Mouse (Mus musculus) cerebellum, postnatal 36 days (tissue): ENCODE results near the gene Sh2d1b2.
"Not testable (repeated sequence)": the region's sequence is repeated elsewhere in the genome, so short reads cannot be mapped to it uniquely, and the experiment has no call there.

ENCODE experiments used
- DNase-seq, 2 experiments: peaks; one replicate each; pipeline ENCODE4 v3.0.0; 2021 to 2022; ENCODE audit warnings: mixed read lengths in 2 of 2

Gene Sh2d1b2

GRCm38 (mm10) chr1:170232688-170233087, at the start of gene Sh2d1b2:
TSS of gene Sh2d1b2 (plus strand) at chr1:170232749.
- DNase-seq, result not testable (repeated sequence)

- no peak for DNase-seq
Measured at GRCm38 (mm10) chr1:170185137-170185536, 47.4 kb upstream of the Sh2d1b2 start.

- no peak for DNase-seq
Measured at GRCm38 (mm10) chr1:170186531-170186930, 46.0 kb upstream of the Sh2d1b2 start.

- peak in 1 of 2 experiments; percentile 9 for DNase-seq
Measured at GRCm38 (mm10) chr1:170188601-170189000, 43.9 kb upstream of the Sh2d1b2 start.

- DNase-seq, result no peak
Measured at GRCm38 (mm10) chr1:170190225-170190624, 42.3 kb upstream of the Sh2d1b2 start.

- no peak for DNase-seq
Measured at GRCm38 (mm10) chr1:170191925-170192324, 40.6 kb upstream of the Sh2d1b2 start.

GRCm38 (mm10) chr1:170196211-170196610, 36.3 kb upstream of the Sh2d1b2 start:
- DNase-seq, result no peak

GRCm38 (mm10) chr1:170200379-170200778, 32.2 kb upstream of the Sh2d1b2 start:
- DNase-seq, result peak; percentile 19 to 22

GRCm38 (mm10) chr1:170206395-170206794, 26.2 kb upstream of the Sh2d1b2 start:
- DNase-seq, result no peak

- no peak for DNase-seq
Measured at GRCm38 (mm10) chr1:170213181-170213879, 19.2 kb upstream of the Sh2d1b2 start.

- no peak for DNase-seq
Measured at GRCm38 (mm10) chr1:170214383-170214756, 18.2 kb upstream of the Sh2d1b2 start.

GRCm38 (mm10) chr1:170214757-170215522, 17.6 kb upstream of the Sh2d1b2 start, which contains the start of gene Uhmk1:
TSS of gene Uhmk1 (minus strand) at chr1:170215397.
- DNase-seq, result peak; percentile 87 to 91

GRCm38 (mm10) chr1:170215590-170215989, 17.0 kb upstream of the Sh2d1b2 start:
- DNase-seq, result no peak

- no peak for DNase-seq
Measured at GRCm38 (mm10) chr1:170218091-170218884, 14.3 kb upstream of the Sh2d1b2 start.

GRCm38 (mm10) chr1:170220351-170220750, 12.2 kb upstream of the Sh2d1b2 start:
- no peak for DNase-seq

- DNase-seq, result no peak
Measured at GRCm38 (mm10) chr1:170223276-170223675, 9.3 kb upstream of the Sh2d1b2 start.

- no peak for DNase-seq
Measured at GRCm38 (mm10) chr1:170245016-170245415, 12.5 kb downstream of the Sh2d1b2 start.

GRCm38 (mm10) chr1:170254893-170255559, 22.5 kb downstream of the Sh2d1b2 start:
- DNase-seq, result no peak

- peak; percentile 85 to 88 for DNase-seq
Measured at GRCm38 (mm10) chr1:170255560-170255910, 23.0 kb downstream of the Sh2d1b2 start.

GRCm38 (mm10) chr1:170270281-170270680, 37.7 kb downstream of the Sh2d1b2 start:
- no peak for DNase-seq

GRCm38 (mm10) chr1:170270696-170271095, 38.1 kb downstream of the Sh2d1b2 start:
- DNase-seq, result no peak

GRCm38 (mm10) chr1:170273252-170273651, 40.7 kb downstream of the Sh2d1b2 start:
- no peak for DNase-seq

GRCm38 (mm10) chr1:170277016-170277415, 44.5 kb downstream of the Sh2d1b2 start, which contains the start of gene Sh2d1b1:
TSS of gene Sh2d1b1 (plus strand) at chr1:170277320.
- DNase-seq, result no peak
